Mouse (Mus musculus) neural tube, embryonic 10.5 days (tissue): ENCODE data around the gene Plcl1.

Experiments used
- DNase-seq: peaks from one replicate; pipeline ENCODE4 v3.0.0-alpha.2; 2017; ENCODE audit warnings: low spot score; ENCODE audit errors: extremely low spot score

The Plcl1 gene

GRCm38 (mm10) chr1:55605956-55606355, 200.2 kb downstream of the Plcl1 start:
- DNase-seq, result no peak

DNA sequence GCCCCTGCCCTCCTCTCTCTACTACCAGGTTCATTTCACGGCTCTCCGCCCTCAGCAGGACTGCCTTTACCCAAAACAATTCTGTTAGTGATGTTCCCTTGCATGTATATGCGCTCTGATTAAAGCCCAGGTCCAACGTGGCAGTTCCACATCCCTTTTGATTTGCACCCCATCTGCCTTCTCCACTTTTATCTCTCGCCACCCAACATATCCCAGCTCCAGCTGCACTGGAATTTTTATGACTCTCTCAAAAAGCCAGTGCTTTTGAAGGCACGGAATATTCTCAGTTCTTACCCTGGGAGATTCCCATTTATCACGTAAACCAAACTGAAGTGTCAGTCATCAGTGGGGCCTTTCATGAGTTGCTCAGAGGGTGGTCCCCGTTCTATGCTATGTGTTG, 200.7 kb downstream of the Plcl1 start:
- DNase-seq, result no peak

GRCm38 (mm10) chr1:55612759-55613328, 207.1 kb downstream of the Plcl1 start:
- DNase-seq, result no peak

- no peak for DNase-seq
These were observed 212.1 kb downstream of the Plcl1 start for GRCm38 (mm10) chr1:55617857-55618256.

DNA sequence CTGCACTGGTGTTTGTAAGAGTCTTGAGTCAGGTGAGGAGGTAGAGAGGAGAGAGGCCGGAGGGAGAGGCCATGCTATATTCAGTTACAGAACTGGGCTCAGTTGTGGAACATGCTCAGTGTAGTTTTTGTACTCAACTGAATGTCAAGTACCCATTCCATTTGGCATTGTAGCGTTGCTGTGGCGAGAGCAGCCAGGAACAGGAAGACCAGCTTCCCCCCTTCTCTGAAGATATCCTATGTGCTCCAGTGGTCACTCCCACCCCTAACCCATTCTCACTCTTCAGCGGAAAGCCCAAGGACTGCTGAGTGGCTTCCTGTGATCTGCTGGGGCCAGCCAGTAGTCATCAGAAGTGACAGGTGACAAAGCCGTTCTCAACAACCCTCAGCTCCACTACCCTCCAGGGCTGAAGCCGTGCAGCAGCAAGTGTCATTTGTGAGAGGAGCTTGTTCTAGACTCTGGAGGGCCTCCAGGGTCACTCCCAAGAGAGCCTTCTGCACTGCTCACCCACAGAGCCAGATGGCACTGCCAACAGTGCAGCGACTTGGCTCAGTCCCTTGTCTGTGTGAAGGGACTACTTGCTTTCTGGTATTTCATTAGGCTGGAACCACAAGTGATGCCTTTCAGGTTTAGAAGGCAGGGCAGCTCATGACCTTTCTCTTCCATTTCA, 213.0 kb downstream of the Plcl1 start:
- DNase-seq, result no peak

- no peak for DNase-seq
These were observed 225.8 kb downstream of the Plcl1 start for GRCm38 (mm10) chr1:55631496-55631895.

- no peak for DNase-seq
These were observed 226.3 kb downstream of the Plcl1 start for GRCm38 (mm10) chr1:55632024-55632423.

- DNase-seq, result no peak
These were observed 227.6 kb downstream of the Plcl1 start for GRCm38 (mm10) chr1:55633326-55633725.

- no peak for DNase-seq
These were observed 253.9 kb downstream of the Plcl1 start for GRCm38 (mm10) chr1:55659518-55660210.

DNA sequence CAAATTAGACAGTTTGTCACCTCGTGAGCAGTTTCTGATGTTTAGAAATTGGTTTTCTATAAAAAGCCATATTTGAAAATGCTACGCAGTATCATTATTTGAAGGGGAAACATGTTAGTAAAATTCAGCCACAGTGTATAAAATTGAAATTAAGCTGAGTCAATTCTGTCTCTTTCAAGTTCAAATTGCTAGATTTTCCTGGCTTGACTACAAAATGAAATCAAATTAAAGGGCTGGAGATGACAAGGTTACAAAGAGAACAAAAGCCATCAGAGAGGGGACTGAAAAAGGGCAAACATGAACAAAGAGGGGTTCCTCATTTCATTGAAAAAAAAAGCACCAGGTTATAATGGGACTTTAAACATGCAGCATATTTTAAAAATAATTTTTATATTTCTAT, 255.7 kb downstream of the Plcl1 start:
- no peak for DNase-seq

DNA sequence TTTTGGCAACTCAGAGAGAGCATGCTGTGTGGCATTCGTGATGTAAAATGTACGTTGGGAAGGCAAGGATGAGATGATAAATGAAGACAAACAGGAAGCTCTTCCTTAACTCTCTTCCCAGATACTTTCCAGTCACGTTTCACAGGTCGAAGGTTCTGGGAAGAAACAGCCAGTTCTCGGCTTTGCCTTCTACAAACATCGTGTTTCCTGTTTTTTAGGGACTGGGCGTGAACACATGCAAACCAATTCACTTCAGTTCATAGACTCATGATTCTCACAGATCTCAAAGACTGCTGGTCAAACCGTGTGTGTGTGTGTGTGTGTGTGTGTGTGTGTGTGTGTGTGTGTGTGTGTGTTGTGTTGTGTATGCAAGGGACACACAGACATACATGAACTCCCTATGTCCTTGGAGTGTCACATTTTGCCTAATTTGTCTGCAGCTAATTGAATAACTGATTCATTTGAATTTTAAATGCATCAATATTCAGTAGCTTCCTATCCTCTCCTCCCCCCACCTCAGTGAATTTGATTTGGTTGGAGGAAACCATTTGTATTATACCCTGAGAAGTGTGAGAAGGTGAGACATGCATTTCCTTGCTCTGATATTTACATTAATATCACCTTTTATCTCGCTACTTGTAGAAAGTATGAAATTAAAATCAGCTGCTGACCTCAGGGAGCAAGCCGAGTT, 259.6 kb downstream of the Plcl1 start:
- DNase-seq, result no peak

DNA sequence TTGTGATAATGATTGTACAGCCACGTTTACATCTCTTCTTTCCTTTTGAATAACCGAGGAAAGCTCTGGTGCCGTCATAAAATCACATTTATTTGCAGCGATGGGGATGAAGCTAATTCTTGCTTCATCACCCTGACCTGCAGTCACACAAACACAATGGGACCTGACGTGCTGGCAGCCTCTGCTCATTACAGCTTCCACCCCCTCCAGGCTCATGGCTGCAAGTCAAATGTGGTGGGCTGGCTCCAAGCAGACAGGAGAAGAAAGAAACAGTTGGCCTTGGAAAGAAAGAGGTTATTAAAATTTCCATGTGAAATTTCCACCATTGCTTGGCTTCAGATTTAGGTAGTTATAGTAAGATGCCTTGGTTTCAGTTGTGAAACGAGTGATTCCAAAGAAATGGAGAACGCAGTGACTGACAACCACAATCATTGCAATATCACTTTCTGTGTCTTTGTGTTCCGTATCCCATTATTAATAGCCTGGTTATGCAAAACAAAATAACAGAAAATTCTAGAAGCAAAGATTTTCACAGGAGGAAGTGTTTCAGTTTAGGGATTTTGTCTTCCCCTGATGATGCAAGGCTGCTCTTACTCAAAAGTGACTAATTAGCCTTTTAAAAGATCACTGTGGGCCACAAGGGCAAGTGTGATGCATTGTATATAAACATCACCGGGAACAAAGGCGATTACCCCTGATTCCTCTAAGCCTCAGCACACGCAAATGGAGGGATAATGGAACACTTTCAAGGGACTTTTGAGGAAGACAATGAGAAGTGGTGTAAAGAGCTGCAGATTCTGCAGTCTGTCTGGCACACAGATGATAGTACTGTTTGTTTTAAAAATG, 260.3 kb downstream of the Plcl1 start:
- DNase-seq, result no peak

DNA sequence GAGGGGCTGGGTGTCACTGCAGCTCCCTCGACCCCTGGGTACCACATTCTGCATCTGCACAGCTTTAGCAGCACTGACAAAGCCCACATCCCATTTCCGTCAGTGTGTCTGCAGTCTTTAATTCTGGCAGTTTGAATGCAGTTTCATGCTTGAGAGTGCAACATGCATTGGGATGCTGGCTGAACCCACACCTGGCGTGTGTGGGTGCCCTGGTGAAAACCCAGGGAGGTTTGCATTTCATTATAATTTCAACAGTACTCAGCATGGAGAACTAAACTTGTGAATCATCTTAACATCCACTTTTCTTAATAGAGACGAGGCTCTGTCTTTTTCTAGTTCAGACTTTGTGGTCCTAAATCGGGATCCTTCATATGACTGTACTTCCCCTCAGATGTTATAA, 261.1 kb downstream of the Plcl1 start:
- peak; percentile 16 for DNase-seq

DNA sequence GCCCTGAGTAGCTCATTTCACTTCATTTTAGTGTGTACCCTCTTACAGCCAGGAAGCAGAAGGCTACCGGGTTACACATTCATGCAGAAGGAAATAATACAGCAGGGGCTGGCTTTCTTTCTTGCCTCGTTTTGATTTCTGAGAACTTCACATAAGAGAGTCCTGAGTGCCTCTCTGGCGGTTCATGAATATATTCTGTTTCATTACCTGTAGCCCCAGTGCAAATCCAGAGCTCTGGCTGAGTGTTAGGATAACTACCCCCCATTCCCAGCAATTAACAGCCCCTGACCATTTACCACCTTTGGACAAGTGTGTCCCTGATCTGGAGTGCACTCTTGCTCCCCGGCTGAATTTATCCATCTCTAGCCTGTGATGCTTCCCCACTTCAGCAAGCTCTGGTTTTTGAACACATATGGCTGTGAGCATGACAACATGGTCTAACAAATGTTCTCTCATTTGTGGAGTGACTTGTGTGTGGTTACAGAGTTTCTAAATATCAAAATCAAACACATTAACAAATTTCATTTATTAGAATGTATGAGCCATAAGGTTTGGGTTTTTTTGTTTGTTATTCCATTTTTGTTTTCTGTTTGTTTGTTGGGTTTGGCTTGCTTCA, 263.0 kb downstream of the Plcl1 start:
- DNase-seq, result no peak

DNA sequence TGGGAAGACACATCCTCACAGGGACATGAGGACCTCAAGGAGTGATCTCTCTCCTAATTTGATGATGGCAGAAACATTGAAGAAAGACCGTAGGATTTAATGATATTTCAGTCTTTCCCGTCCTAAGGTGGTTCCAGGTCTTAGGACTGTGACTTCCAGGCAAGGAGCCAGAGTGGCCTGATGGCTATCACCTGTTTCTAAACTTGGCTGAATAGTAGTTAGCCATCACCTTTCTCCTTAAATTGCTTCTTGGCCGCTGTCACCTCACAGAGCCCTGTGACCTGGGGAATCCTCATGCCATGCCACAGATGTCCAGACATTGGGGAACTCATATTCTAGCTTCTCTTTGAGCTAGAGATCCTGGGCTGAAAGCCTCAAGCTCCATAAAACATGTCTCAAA, 277.0 kb downstream of the Plcl1 start:
- DNase-seq, result no peak

DNA sequence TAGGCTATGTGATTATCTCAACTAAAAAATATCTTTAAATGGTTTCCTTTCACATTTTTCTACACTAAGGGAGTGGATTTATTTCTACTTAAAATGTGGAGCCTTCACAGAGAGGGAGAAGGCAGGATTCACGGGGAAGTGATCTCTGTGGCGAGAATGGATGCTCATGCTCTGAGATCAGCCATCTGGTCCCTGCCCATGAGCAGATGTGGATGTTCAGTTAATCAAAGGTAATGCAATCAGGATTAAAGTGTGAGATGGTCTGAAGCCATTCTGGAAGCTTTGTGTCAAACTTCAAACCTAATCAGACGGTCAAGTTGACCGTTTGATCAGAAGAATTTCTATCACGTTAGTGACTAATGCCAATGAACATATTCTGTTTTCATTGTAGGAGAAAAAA, 280.5 kb downstream of the Plcl1 start:
- DNase-seq, result no peak

DNA sequence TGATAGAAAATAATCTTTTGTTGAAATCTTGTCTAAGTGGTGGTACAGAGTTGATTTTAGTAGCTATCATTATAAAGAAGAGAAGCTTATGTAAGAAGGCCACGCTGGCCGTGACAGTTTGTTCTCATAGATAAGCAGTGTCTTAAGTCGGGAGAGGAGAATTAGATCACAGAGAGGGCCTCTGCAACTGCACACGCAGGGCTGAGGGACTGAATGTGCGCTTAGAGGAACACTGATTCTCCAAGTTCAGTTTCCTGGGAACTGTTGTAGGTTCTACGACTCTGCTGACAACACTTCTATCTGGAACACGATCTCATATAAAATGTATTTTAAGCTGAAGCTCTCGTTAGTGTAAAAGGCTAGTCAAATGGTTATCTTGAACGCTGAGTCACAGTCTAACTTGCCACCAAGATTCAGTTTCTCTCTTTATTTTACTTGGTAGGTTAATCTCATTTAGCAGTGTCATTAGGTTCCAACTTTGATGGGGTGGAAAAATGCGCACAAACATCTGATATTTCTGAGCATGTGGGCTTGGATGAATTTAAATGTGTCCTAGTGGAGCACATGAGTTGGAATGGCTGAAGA, 288.0 kb downstream of the Plcl1 start:
- DNase-seq, result no peak

DNA sequence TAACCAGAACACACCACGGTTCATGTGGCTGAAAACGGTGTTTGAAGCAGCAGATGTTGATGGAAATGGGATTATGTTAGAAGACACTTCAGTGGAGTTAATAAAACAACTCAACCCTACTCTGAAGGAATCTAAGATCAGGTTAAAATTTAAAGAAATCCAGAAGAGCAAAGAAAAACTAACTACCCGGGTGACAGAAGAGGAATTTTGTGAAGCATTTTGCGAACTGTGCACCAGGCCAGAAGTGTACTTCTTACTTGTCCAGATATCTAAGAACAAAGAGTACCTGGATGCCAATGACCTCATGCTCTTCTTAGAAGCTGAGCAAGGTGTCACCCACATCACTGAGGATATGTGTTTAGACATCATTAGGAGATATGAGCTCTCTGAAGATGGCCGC, 290.5 kb downstream of the Plcl1 start:
- DNase-seq, result no peak

DNA sequence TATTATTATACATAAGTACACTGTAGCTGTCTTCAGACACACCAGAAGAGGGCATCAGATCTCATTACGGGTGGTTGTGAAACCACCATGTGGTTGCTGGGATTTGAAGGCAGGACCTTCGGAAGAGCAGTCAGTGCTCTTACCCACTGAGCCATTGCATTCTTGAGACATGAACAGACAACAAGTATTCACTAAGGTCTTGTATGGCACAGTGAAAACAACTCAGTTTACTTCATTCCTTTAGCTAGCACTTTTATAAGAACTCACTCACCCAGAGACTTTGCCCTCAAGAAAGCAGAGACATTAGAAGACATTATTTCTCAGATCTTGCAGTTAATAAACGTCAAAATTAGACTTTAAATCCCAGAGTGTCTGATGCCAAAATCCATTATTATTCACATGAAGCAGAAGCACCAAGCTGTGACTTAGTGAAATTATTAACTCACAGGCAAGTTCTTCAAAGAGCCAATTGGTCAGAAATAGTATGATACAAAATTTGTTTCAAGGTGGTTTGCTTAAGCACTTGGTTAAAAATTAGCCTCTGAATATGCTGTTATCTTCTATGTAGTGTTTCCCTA, 293.8 kb downstream of the Plcl1 start:
- no peak for DNase-seq

- DNase-seq, result no peak
These were observed 294.3 kb downstream of the Plcl1 start for GRCm38 (mm10) chr1:55700016-55700415.
